Mouse (Mus musculus) heart, postnatal 10 days (tissue): ENCODE data around the gene Lgr6. TPM values are rescaled to one million over a fixed set of nuclear protein-coding genes. Genes with fewer than 3 reads are reported as not detected.
A peak's percentile ranks its signal among the peaks of the same experiment; 100 is the strongest.

ENCODE experiments used
- DNase-seq, 2 experiments: peaks; one replicate each; pipeline ENCODE4 v3.0.0; 2021
- intact Hi-C: fragments of 180-260 bp; cut with DNase I; formaldehyde crosslinking; loops from one replicate; pipeline ENCODE4 v1.15.1; 2025
- total RNA-seq, 2 experiments: library from RNA; stranded (reverse); gene quantifications; 2 replicates each; pipeline ENCODE4 v1.2.3; 2021

Gene Lgr6
- total RNA-seq, 2 experiments from 2014 or later: 12.3 to 17.4 TPM

DNA sequence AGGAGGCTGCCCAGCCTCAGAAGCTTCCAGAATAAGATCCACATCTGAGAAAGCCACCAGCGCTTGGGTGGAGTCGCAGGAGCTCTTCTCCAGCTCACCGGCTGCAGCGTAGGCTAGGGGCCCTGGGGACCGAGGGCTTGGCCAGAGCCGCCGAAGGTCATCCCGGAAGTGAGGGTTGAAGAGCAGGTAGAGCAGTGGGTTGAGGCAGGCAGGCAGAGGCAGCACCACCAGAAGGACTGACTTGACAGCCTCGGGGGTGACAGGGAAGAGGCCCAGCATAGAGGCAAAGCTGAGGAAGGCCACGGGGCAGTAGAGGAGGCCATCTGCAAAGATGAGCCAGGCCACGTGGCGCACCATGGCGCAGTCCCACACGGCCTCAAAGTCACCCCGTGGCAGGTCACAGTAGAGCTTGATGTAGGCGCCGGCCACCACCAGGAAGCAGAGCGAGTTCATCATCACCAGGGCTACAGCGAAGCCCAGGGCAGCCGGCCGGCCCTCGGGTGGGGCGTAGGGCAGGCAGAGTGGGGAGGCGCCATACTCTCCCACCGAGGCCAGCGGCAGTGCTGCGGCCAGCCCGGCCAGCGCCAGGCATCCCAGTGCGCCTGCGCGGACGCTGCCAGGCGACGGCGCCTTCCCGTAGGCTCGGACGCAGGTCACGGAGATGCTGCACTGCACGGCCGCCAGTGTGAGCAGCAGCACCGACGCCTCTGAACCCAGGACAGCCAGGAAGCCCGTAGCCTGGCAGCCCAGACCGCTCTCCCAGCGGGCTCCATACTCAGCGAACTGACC is 117.7 kb downstream of the Lgr6 start:
- intact Hi-C loops: no loop called here
- DNase-seq: peak; percentile 62

DNA sequence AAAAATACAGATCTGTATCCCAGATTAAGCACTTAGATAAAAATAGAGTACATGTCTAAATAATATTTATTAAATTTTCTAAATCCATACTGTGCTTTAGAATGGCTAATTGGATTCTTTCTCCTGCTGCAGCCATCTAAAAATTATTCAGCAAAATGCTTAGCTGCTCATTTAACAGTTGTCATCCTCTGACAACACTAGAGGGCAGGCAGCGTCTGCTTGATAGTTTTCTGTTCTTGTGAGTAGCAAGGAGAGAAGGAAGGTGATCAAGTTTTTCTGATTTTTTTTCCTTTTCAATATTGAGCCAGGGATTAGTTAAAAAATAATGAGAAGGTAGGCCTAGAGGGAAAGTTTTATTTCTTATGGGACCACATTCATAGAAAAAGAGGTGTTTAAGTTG is 132.2 kb downstream of the Lgr6 start:
- intact Hi-C loops: loop anchor here (2.0 kb wide), 1 partner anchor 138 kb away; no protein-coding TSS in a partner anchor
- DNase-seq: no peak

GRCm38 (mm10) chr1:134965430-134965829 is 139.6 kb downstream of the Lgr6 start:
- DNase-seq: no peak
- intact Hi-C loops: loop anchor here (10.0 kb wide), 1 partner anchor 409 kb away; the partner anchor contains the start of gene Shisa4

DNA sequence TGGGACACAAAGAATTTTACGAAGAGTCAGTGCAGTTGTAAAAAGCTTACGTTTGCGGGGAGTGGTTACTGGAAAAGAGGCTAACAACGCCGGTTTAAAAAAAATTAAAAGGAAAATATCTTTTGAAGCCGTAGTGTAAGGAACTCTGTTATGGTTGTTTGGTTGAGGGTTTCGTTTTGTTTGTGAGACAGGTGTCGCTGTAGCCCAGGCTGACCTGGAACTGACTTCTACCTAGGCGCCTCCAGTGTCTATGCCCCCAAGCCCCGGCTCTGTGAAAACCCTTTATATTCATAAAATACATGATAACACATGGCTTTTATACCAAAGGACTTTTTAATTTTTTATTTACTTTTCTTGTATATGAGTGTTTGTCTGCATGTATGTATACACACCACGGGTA is 142.3 kb downstream of the Lgr6 start:
- no peak for DNase-seq
- intact Hi-C loops: loop anchor here (5.0 to 10.0 kb wide), 2 partner anchors 326 to 412 kb away; partner anchors contain the start of gene Shisa4

DNA sequence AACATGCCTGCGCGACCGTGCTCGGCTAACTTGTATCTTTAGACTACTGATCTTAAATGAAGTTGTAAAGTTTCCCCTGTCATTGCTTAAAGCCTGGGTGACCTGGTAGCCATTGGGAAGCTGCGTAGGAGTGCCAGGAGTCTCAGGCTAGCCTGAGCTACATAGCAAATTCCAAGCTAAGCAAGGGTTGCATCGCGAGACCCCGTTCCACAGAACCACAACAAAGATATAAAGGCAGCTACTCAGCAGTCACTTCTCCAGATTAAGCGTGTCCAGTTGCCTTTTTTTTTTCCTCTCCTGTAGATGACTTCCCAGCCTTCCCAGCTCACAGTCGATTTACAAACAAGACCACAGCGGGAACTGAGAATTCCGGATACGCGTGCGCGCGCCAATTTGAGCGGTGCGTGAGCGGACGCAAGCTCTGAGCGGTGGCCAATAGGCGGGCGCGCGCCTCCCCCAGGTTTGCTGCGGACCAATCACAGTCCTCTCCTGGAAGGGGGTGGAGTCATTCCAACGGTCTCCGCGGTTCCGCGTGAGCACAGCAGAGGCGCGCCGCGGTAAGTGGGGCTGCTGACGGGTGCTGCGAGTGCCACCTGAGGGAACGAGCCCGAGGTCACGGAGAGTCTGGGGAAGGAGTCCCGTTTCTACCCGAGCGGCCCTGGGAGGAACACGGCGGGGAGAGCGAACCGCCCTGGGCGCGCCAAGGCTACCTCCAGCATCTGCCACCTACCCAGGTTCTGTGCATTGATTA is 142.8 kb downstream of the Lgr6 start, which contains the start of gene Ube2t:
TSS of gene Ube2t (plus strand) at position 513 of the 751 bp plus-strand sequence.
- DNase-seq: peak; percentile 96 to 97
- intact Hi-C loops: loop anchor here (5.0 to 10.0 kb wide), 2 partner anchors 325 to 413 kb away; partner anchors contain the start of gene Shisa4

GRCm38 (mm10) chr1:134960634-134961033 is 144.4 kb downstream of the Lgr6 start:
- no peak for DNase-seq
- intact Hi-C loops: loop anchor here (5.0 to 10.0 kb wide), 2 partner anchors 323 to 414 kb away; partner anchors contain the start of gene Shisa4

DNA sequence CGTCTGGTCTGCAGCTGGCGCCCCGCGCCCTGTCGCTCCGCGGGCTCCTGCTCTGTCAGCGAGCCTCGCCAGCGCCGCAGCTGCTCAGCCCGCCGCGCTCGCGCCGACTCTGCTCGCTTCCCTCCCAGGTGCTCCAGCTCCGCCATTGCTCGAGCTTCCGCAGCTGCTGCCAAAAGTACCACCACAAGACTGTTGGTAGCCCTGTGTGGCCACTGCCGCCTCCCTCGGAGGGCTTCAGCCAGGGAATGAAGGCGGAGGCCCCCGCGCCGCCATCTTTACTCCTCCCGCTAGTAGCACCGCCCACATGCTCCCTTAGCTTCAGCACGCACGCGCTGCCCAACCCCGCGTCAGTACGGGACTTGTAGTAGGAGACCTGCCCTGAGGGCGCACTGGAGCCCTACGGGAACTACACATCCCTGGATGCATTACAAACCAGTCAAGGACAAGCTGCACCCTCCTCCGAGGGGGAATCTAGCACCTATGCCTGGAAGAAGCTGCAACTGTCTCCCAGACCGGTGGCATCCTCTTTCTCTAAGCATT is 149.4 kb downstream of the Lgr6 start, which contains the start of gene Ppp1r12b:
TSS of gene Ppp1r12b (minus strand) at position 306 of the 540 bp plus-strand sequence.
- peak; percentile 97 for DNase-seq
- intact Hi-C loops: loop anchor here (2.0 to 5.0 kb wide), 2 partner anchors 25 to 228 kb away; no protein-coding TSS in a partner anchor

GRCm38 (mm10) chr1:134955050-134955636 is 149.9 kb downstream of the Lgr6 start:
- intact Hi-C loops: loop anchor here (2.0 to 5.0 kb wide), 2 partner anchors 24 to 228 kb away; no protein-coding TSS in a partner anchor
- peak in 1 of 2 experiments; percentile 47 for DNase-seq

DNA sequence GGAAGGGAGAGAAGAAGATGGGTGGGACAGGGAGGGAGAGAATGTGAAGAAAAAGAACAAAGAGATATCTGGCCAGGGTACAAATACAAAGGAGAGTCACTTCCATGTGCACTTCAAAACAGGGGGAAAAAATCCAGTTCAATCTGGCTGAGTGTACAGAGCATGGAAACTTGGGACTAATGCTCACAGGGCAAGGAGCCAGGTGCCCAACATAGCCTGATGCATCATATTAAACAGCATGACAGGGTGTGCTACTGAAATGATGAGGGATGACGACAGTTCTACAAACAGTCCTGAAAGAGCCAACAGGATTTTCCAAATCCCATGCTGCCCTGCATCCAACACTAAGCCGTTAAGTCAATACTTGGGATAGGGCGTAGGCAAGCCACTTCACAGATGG is 155.1 kb downstream of the Lgr6 start:
- intact Hi-C loops: loop anchor here (2.0 to 5.0 kb wide), 2 partner anchors 39 to 88 kb away; no protein-coding TSS in a partner anchor
- DNase-seq: peak; percentile 43 to 70

DNA sequence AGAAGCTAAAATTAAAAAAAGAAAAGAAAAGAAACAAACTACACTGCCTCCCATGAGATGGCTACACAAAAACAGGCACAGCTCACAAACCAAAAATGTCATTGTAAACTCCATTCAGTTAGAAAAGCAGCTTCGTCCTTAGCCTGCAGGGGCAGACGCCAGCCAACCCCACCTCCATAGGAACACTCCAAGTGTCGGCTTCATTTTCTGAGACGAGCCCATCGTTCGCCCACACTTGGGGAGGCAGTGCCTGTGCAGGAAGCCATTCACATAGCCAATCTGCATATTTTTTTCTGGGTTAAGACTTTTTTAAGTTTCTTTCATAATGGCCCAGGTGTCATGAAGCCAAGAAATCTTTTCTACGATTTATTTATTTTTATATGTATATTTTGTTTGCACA is 157.5 kb downstream of the Lgr6 start:
- intact Hi-C loops: no loop called here
- no peak for DNase-seq

DNA sequence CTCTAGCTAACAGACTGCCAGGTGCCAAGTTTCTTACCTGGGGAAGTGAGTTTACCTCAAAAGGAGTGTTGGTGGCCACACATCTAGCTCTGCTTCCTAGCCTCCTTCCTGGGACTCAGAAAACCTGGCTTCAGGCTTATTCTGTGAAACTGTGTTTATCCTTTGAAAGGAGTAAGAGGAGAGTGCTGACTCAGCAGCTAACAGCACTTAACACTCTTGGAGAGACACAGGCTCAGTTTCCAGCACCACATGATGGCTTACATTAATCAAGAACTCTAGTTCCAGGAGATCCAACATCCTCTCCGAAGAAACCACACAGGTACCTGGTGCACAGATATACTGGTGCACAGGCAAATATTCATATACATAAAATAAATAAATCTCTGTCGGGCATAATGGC is 162.2 kb downstream of the Lgr6 start:
- intact Hi-C loops: no loop called here

DNA sequence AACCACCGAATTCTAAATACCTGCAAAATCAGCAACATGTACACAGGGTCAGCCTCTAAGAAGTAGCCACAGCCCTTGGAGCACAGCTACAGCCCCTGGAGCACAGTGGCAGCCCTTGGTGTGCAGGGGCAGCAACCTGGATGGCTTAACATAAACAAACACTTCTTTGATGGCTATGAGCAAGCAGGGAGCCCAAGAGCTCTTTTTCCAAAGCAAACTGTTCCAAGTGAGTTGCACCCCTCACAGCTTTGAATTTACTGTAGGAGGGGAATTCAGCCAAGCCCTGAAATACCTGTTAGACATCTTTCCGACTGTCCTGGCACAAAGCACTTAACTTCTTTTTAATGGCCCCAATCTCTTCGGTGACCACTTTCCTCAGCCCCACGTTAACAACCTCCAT is 164.2 kb downstream of the Lgr6 start:
- DNase-seq: no peak
- intact Hi-C loops: no loop called here

More for the DNA sequence above, 162.2 kb downstream of the Lgr6 start:
- no peak for DNase-seq

DNA sequence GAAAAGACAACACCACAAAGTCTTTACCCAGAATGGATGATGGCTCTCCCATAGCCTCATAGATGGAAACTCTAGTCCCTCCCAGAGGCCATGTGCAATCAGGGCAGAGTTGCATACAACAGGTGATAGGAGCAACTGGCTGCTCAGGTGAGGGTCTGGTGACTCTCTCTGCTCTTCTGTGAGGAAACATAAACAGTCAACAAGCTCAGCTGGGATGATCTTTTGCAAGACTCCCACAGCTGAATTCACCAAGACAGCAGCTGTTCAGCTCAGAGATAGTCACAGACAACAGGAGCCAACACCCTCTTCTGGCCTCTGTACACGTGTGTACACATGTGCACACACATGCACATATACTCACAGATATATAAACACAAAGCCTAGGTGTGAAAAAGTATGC is 166.8 kb downstream of the Lgr6 start:
- no peak for DNase-seq
- intact Hi-C loops: no loop called here

GRCm38 (mm10) chr1:134936335-134936734 is 168.7 kb downstream of the Lgr6 start:
- peak; percentile 56 to 72 for DNase-seq
- intact Hi-C loops: no loop called here

Other genes with a start within 250 kb of the Lgr6 start
- 100 to 1,000 TPM; 130 to 131 TPM for gene Ppp1r12b, start 149.3 kb downstream of the Lgr6 start, total RNA-seq
- gene Ube2t, start 142.7 kb downstream of the Lgr6 start, total RNA-seq: 10 to 100 TPM in 1 of 2 experiments, 1 to 10 TPM in 1; 9.6 to 10.1 TPM
- under 1 TPM; 0.60 to 0.82 TPM for gene Ptpn7, start 27.4 kb upstream of the Lgr6 start, total RNA-seq
- 10 to 100 TPM; 29.9 to 31.8 TPM for gene Arl8a, start 41.5 kb upstream of the Lgr6 start, total RNA-seq
- gene Gpr37l1, start 62.4 kb upstream of the Lgr6 start, total RNA-seq: under 1 TPM in 1 of 2 experiments, not detected in 1; 0.29 TPM
- under 1 TPM; 0.19 to 0.30 TPM for gene Elf3, start 153.3 kb upstream of the Lgr6 start, total RNA-seq
- 10 to 100 TPM; 20.4 to 21.5 TPM for gene Rnpep, start 178.8 kb upstream of the Lgr6 start, total RNA-seq
- gene Timm17a, start 208.5 kb upstream of the Lgr6 start, total RNA-seq: 100 to 1,000 TPM; 406 to 428 TPM
- 1 to 10 TPM; 1.7 to 3.0 TPM for gene Lmod1, start 219.5 kb upstream of the Lgr6 start, total RNA-seq